Mouse (Mus musculus): Measurements from ENCODE around the gene Cadm4.

GRCm38 (mm10) chr7:24448782-24449517 is 32.9 kb upstream of the Cadm4 start:
- TF ChIP-seq CTCF (conservative IDR thresholded peaks at IDR 0.05; ENCODE audit: low read length) (no peak), POU5F1 (IDR thresholded peaks at IDR 0.05; ENCODE audit: borderline replicate concordance, low read length) (no peak)

All from E14TG2a.4 (cell line).